Mouse (Mus musculus): Measurements from ENCODE around the gene Tgm3. TPM values are rescaled to one million over a fixed set of nuclear protein-coding genes. Genes with fewer than 3 reads are reported as not detected.

Tgm3 gene
- 0.15 and 0.17 TPM in 2 replicates for polyA plus RNA-seq (2015; fragmentation: Nextera tagmentation; extraction: Ambion mirVana)

GRCm38 (mm10) chr2:130012026-130012425, at the start of gene Tgm3:
TSS of gene Tgm3 (plus strand) at chr2:130012349.
- Histone ChIP-seq H3K4me2 (replicated peaks) (no peak within 1 kb of the TSS), H3K4me3 (no peak within 1 kb of the TSS), H3K36me3 (no peaks in the 10 kb centered on the region), H3K27ac (no peak within 1 kb of the TSS), H3K4me1 (no peaks in the 10 kb centered on the region), H3K9me3 (no peaks in the 10 kb centered on the region), H3K9ac (no peak within 1 kb of the TSS), H3K27me3 (no peaks in the 10 kb centered on the region)
- 22% methylated on average over 7 of the region's 7 CpGs for WGBS
- no peak for ATAC-seq (ENCODE audit: low FRiP score, low read depth)

GRCm38 (mm10) chr2:129980608-129981007, 31.5 kb upstream of the Tgm3 start:
- H3K4me2 ChIP-seq (replicated peaks): no peak overlapping the region
- no peak overlapping the region for H3K27ac ChIP-seq
- no peak overlapping the region for H3K4me3 ChIP-seq
- no peaks in the 10 kb centered on the region for H3K27me3 ChIP-seq
- no peak overlapping the region for H3K9ac ChIP-seq
- no peaks in the 10 kb centered on the region for H3K9me3 ChIP-seq
- H3K4me1 ChIP-seq: no peaks in the 10 kb centered on the region
- H3K36me3 ChIP-seq: no peaks in the 10 kb centered on the region
- ATAC-seq (ENCODE audit: low FRiP score, low read depth): no peak
- WGBS: 92% methylated on average over 4 of the region's 4 CpGs

- Histone ChIP-seq H3K4me1 (no peaks in the 10 kb centered on the region), H3K9ac (no peak overlapping the region), H3K27ac (no peak overlapping the region), H3K9me3 (no peaks in the 10 kb centered on the region), H3K27me3 (no peaks in the 10 kb centered on the region), H3K36me3 (no peaks in the 10 kb centered on the region), H3K4me3 (no peak overlapping the region), H3K4me2 (replicated peaks) (no peak overlapping the region)
- ATAC-seq (ENCODE audit: low FRiP score, low read depth): no peak
- WGBS: 88% methylated on average over 6 of the region's 6 CpGs
Measured at GRCm38 (mm10) chr2:129987527-129988045, 24.6 kb upstream of the Tgm3 start.

- Histone ChIP-seq H3K27ac (no peak overlapping the region), H3K4me3 (no peak overlapping the region), H3K36me3 (no peaks in the 10 kb centered on the region), H3K9me3 (no peaks in the 10 kb centered on the region), H3K9ac (no peak overlapping the region), H3K4me1 (no peaks in the 10 kb centered on the region), H3K4me2 (replicated peaks) (no peak overlapping the region), H3K27me3 (no peaks in the 10 kb centered on the region)
- ATAC-seq (ENCODE audit: low FRiP score, low read depth): no peak
- 88% methylated on average over 2 of the region's 2 CpGs for WGBS
Measured at GRCm38 (mm10) chr2:129989646-129990045, 22.5 kb upstream of the Tgm3 start.

- H3K4me3 ChIP-seq: no peak overlapping the region
- no peaks in the 10 kb centered on the region for H3K36me3 ChIP-seq
- no peaks in the 10 kb centered on the region for H3K9me3 ChIP-seq
- 64% methylated on average over 3 of the region's 3 CpGs for WGBS
- ATAC-seq (ENCODE audit: low FRiP score, low read depth): no peak
- no peak overlapping the region for H3K9ac ChIP-seq
- no peak overlapping the region for H3K4me2 ChIP-seq (replicated peaks)
- peaks cover 6% of the 10 kb centered on the region; the same call in 1 of the 2 replicates for H3K4me1 ChIP-seq
- H3K27me3 ChIP-seq: no peaks in the 10 kb centered on the region
- no peak overlapping the region for H3K27ac ChIP-seq
Measured at GRCm38 (mm10) chr2:129994468-129994867, 17.7 kb upstream of the Tgm3 start.

- no peak overlapping the region for H3K4me2 ChIP-seq (replicated peaks)
- 28% methylated on average over 7 of the region's 7 CpGs for WGBS
- no peak overlapping the region for H3K27ac ChIP-seq
- no peak overlapping the region for H3K9ac ChIP-seq
- no peaks in the 10 kb centered on the region for H3K9me3 ChIP-seq
- no peaks in the 10 kb centered on the region for H3K36me3 ChIP-seq
- no peak for ATAC-seq (ENCODE audit: low FRiP score, low read depth)
- no peak overlapping the region for H3K4me3 ChIP-seq
- peaks cover 6% of the 10 kb centered on the region; the same call in 1 of the 2 replicates for H3K4me1 ChIP-seq
- no peaks in the 10 kb centered on the region for H3K27me3 ChIP-seq
Measured at GRCm38 (mm10) chr2:129998476-129998875, 13.7 kb upstream of the Tgm3 start.

GRCm38 (mm10) chr2:129999296-129999695, 12.9 kb upstream of the Tgm3 start:
- Histone ChIP-seq H3K9ac (no peak overlapping the region), H3K4me3 (no peak overlapping the region), H3K4me2 (replicated peaks) (no peak overlapping the region), H3K27ac (no peak overlapping the region), H3K9me3 (no peaks in the 10 kb centered on the region), H3K27me3 (no peaks in the 10 kb centered on the region), H3K4me1 (peaks cover 6% of the 10 kb centered on the region; the same call in 1 of the 2 replicates), H3K36me3 (no peaks in the 10 kb centered on the region)
- WGBS: 85% methylated on average over 4 of the region's 4 CpGs
- ATAC-seq (ENCODE audit: low FRiP score, low read depth): no peak

GRCm38 (mm10) chr2:130000601-130001000, 11.5 kb upstream of the Tgm3 start:
- 90% methylated on average over 3 of the region's 3 CpGs for WGBS
- H3K4me1 ChIP-seq: peaks cover 6% of the 10 kb centered on the region; the same call in 1 of the 2 replicates
- ATAC-seq (ENCODE audit: low FRiP score, low read depth): no peak
- no peak overlapping the region for H3K4me2 ChIP-seq (replicated peaks)
- H3K36me3 ChIP-seq: no peaks in the 10 kb centered on the region
- no peak overlapping the region for H3K4me3 ChIP-seq
- no peak overlapping the region for H3K9ac ChIP-seq
- no peaks in the 10 kb centered on the region for H3K9me3 ChIP-seq
- no peak overlapping the region for H3K27ac ChIP-seq
- H3K27me3 ChIP-seq: no peaks in the 10 kb centered on the region

GRCm38 (mm10) chr2:130004046-130004445, 8.1 kb upstream of the Tgm3 start:
- no peak overlapping the region for H3K4me3 ChIP-seq
- no peaks in the 10 kb centered on the region for H3K4me1 ChIP-seq
- ATAC-seq (ENCODE audit: low FRiP score, low read depth): no peak
- no peaks in the 10 kb centered on the region for H3K27me3 ChIP-seq
- no peaks in the 10 kb centered on the region for H3K9me3 ChIP-seq
- WGBS: 58% methylated on average over 4 of the region's 4 CpGs
- no peak overlapping the region for H3K4me2 ChIP-seq (replicated peaks)
- no peaks in the 10 kb centered on the region for H3K36me3 ChIP-seq
- H3K27ac ChIP-seq: no peak overlapping the region
- H3K9ac ChIP-seq: no peak overlapping the region

GRCm38 (mm10) chr2:130009371-130009770, 2.8 kb upstream of the Tgm3 start:
- no peaks in the 10 kb centered on the region for H3K9me3 ChIP-seq
- H3K27me3 ChIP-seq: no peaks in the 10 kb centered on the region
- ATAC-seq (ENCODE audit: low FRiP score, low read depth): no peak
- WGBS: 74% methylated on average over 2 of the region's 2 CpGs
- no peak overlapping the region for H3K4me3 ChIP-seq
- H3K36me3 ChIP-seq: no peaks in the 10 kb centered on the region
- H3K27ac ChIP-seq: no peak overlapping the region
- no peaks in the 10 kb centered on the region for H3K4me1 ChIP-seq
- H3K4me2 ChIP-seq (replicated peaks): no peak overlapping the region
- no peak overlapping the region for H3K9ac ChIP-seq

GRCm38 (mm10) chr2:130013646-130014045, 1.5 kb downstream of the Tgm3 start:
- no peaks in the 10 kb centered on the region for H3K9me3 ChIP-seq
- H3K4me2 ChIP-seq (replicated peaks): no peak overlapping the region
- H3K27ac ChIP-seq: no peak overlapping the region
- no peaks in the 10 kb centered on the region for H3K27me3 ChIP-seq
- H3K4me3 ChIP-seq: no peak overlapping the region
- H3K36me3 ChIP-seq: no peaks in the 10 kb centered on the region
- no peak overlapping the region for H3K9ac ChIP-seq
- H3K4me1 ChIP-seq: no peaks in the 10 kb centered on the region
- ATAC-seq (ENCODE audit: low FRiP score, low read depth): no peak

GRCm38 (mm10) chr2:130015196-130015595, 3.0 kb downstream of the Tgm3 start:
- no peaks in the 10 kb centered on the region for H3K4me1 ChIP-seq
- no peak overlapping the region for H3K4me2 ChIP-seq (replicated peaks)
- ATAC-seq (ENCODE audit: low FRiP score, low read depth): no peak
- H3K9ac ChIP-seq: no peak overlapping the region
- H3K9me3 ChIP-seq: no peaks in the 10 kb centered on the region
- no peak overlapping the region for H3K27ac ChIP-seq
- 85% methylated on average over 2 of the region's 2 CpGs for WGBS
- H3K27me3 ChIP-seq: no peaks in the 10 kb centered on the region
- H3K36me3 ChIP-seq: no peaks in the 10 kb centered on the region
- H3K4me3 ChIP-seq: no peak overlapping the region

GRCm38 (mm10) chr2:130018084-130018483, 5.9 kb downstream of the Tgm3 start:
- WGBS: 82% methylated on average over 2 of the region's 2 CpGs
- H3K9me3 ChIP-seq: no peaks in the 10 kb centered on the region
- no peak overlapping the region for H3K4me3 ChIP-seq
- no peaks in the 10 kb centered on the region for H3K4me1 ChIP-seq
- H3K9ac ChIP-seq: no peak overlapping the region
- H3K27me3 ChIP-seq: no peaks in the 10 kb centered on the region
- H3K27ac ChIP-seq: no peak overlapping the region
- no peak for ATAC-seq (ENCODE audit: low FRiP score, low read depth)
- no peaks in the 10 kb centered on the region for H3K36me3 ChIP-seq
- no peak overlapping the region for H3K4me2 ChIP-seq (replicated peaks)
